ENCODE assay signal across 10 mouse cellular contexts in the genomic region with DNA sequence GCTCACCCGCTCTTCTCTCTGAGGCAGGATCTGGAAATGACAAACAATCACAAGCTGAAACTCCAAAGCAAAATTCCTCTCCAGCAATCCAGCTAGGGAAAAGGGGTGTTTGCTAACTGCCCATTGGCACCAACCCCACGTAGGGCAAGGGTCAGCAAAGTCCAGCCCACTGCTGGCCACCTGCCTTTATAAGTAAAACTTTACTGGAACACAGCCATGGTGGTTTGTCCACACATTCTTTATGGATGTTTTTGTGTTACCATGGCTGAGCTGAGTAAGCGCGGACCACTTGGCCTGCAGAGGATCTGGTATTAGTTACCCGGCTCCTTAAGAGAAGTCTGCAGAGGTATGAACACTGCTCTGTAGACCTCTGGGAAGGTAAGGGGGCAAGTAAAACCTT.
A peak's percentile ranks its signal among the peaks of the same experiment; 100 is the strongest.
DNase-seq lines count a peak whose midpoint lies in the region; ATAC-seq lines count a peak whose summit lies in the region.
"Had no signal": no experiment of that assay in that cellular context is flagged by ENCODE, and none has a peak within 500 bp of the region (broad histone marks: within the 10 kb centered on the region; RNA-seq: fewer than 3 reads in every experiment).

No protein-coding gene starts in this region.

- H3K4me2 ChIP-seq in hindbrain, embryonic 13.5 days: no peak overlapping the region
- H3K4me2 ChIP-seq in neural tube, embryonic 15.5 days: no peak overlapping the region

- peaks cover 11% of the 10 kb centered on the region; the same call in 1 of the 2 replicates for H3K4me1 ChIP-seq in hindbrain, embryonic 13.5 days (replicated peaks)
- H3K4me1 ChIP-seq in hindbrain, embryonic 10.5 days (replicated peaks): peaks cover 15% of the 10 kb centered on the region
- peaks cover 12% of the 10 kb centered on the region for H3K4me1 ChIP-seq in neural tube, embryonic 15.5 days

- 68% methylated on average over 5 of the region's 5 CpGs for WGBS in hindbrain, embryonic 13.5 days
- 79% methylated on average over 5 of the region's 5 CpGs for WGBS in hindbrain, embryonic 10.5 days
- 65% methylated on average over 5 of the region's 5 CpGs for WGBS in neural tube, embryonic 15.5 days

- no peaks in the 10 kb centered on the region for H3K27me3 ChIP-seq in hindbrain, embryonic 13.5 days
- no peaks in the 10 kb centered on the region for H3K27me3 ChIP-seq in hindbrain, embryonic 10.5 days (ENCODE audit: insufficient read depth, poor library complexity, severe bottlenecking)
- no peaks in the 10 kb centered on the region for H3K27me3 ChIP-seq in neural tube, embryonic 15.5 days (replicated peaks)

- no peak overlapping the region for H3K4me3 ChIP-seq in hindbrain, embryonic 13.5 days
- no peak overlapping the region for H3K4me3 ChIP-seq in hindbrain, embryonic 10.5 days
- no peak overlapping the region for H3K4me3 ChIP-seq in neural tube, embryonic 15.5 days (replicated peaks)

- no peak overlapping the region for H3K9ac ChIP-seq in hindbrain, embryonic 13.5 days
- no peak overlapping the region for H3K9ac ChIP-seq in neural tube, embryonic 15.5 days (replicated peaks)

- no peak for DNase-seq in hindbrain, embryonic 10.5 days (ENCODE audit: low spot score)
- peak; percentile 61 to 64 for DNase-seq in right cerebral cortex, postnatal 10 days (ENCODE audit: low spot score in 2 of 2)
- DNase-seq in right cerebral cortex, adult 18-20 months: no peak
- DNase-seq in kidney, adult 9 months: peak; percentile 93
- DNase-seq in urinary bladder, postnatal 25 days (ENCODE audit: low spot score): no peak
- no peak for DNase-seq in embryo, embryonic 10.5 days (ENCODE audit: low spot score)
- DNase-seq: cerebellum, adult 11 months; retina, postnatal 1 day had no signal

- H3K36me3 ChIP-seq in hindbrain, embryonic 13.5 days: peaks cover 43% of the 10 kb centered on the region
- H3K36me3 ChIP-seq in hindbrain, embryonic 10.5 days: peaks cover 31% of the 10 kb centered on the region
- peaks cover 40% of the 10 kb centered on the region for H3K36me3 ChIP-seq in neural tube, embryonic 15.5 days

- H3K27ac ChIP-seq in hindbrain, embryonic 13.5 days: peak overlapping the region; percentile 30; the same call in 1 of the 2 replicates
- no peak overlapping the region for H3K27ac ChIP-seq in hindbrain, embryonic 10.5 days
- peak overlapping the region; percentile 67; the same call in 1 of the 2 replicates for H3K27ac ChIP-seq in neural tube, embryonic 15.5 days (replicated peaks)

- no peak for ATAC-seq in hindbrain, embryonic 13.5 days (ENCODE audit: low FRiP score)
- ATAC-seq in neural tube, embryonic 15.5 days (ENCODE audit: low FRiP score): no peak

- no peaks in the 10 kb centered on the region for H3K9me3 ChIP-seq in hindbrain, embryonic 13.5 days
- H3K9me3 ChIP-seq in hindbrain, embryonic 10.5 days: peaks cover 5% of the 10 kb centered on the region; the same call in 1 of the 2 replicates
- H3K9me3 ChIP-seq in neural tube, embryonic 15.5 days (replicated peaks): no peaks in the 10 kb centered on the region; the same call in 1 of the 2 replicates

Comparison
In these comparisons a context has a peak if more than half of its experiments do, and no peak if none do; other contexts are left out.
1. DNase-seq: peak in right cerebral cortex, postnatal 10 days (2 of 2) and kidney, adult 9 months (single experiment); none in hindbrain, embryonic 10.5 days (single experiment), right cerebral cortex, adult 18-20 months (single experiment), urinary bladder, postnatal 25 days (single experiment) and embryo, embryonic 10.5 days (single experiment).